Mouse (Mus musculus) kidney, embryonic 15.5 days (tissue): ENCODE data around the gene Lpar2. TPM values are rescaled to one million over a fixed set of nuclear protein-coding genes. Genes with fewer than 3 reads are reported as not detected.

ENCODE experiments used
- ATAC-seq: fragments of 200-750 bp; cut with Nextera tagmentation; replicated peaks from 2 replicates; pipeline ENCODE4 v1.8.0; 2017; ENCODE audit warnings: moderate TSS enrichment; ENCODE audit not compliant: low FRiP score
- H3K27ac ChIP-seq: fragments of 300-500 bp; sonication (generic); 2 replicates; pipeline ENCODE4 v1.5.1; 2015; ENCODE audit warnings: mild to moderate bottlenecking, inconsistent platforms
- H3K27me3 ChIP-seq: fragments of 300-500 bp; sonication (generic); 2 replicates; pipeline ENCODE4 v1.6.1; 2015; ENCODE audit warnings: inconsistent platforms
- H3K36me3 ChIP-seq: fragments of 300-500 bp; sonication (generic); 2 replicates; pipeline ENCODE4 v1.6.1; 2015; ENCODE audit warnings: inconsistent platforms
- H3K4me1 ChIP-seq: fragments of 300-500 bp; sonication (generic); 2 replicates; pipeline ENCODE4 v1.6.1; 2015; ENCODE audit warnings: inconsistent platforms
- H3K4me2 ChIP-seq: fragments of 300-500 bp; sonication (generic); 2 replicates; pipeline ENCODE4 v1.6.1; 2015; ENCODE audit warnings: moderate library complexity, mild to moderate bottlenecking, inconsistent platforms
- H3K4me3 ChIP-seq: fragments of 300-500 bp; sonication (generic); replicated peaks from 2 replicates; pipeline ENCODE4 v1.5.1; 2015; ENCODE audit warnings: mild to moderate bottlenecking, inconsistent platforms
- H3K9ac ChIP-seq: fragments of 300-500 bp; sonication (generic); 2 replicates; pipeline ENCODE4 v1.6.1; 2015; ENCODE audit warnings: mild to moderate bottlenecking, inconsistent platforms
- H3K9me3 ChIP-seq: fragments of 300-500 bp; sonication (generic); replicated peaks from 2 replicates; pipeline ENCODE4 v1.6.1; 2016; ENCODE audit warnings: inconsistent platforms
- WGBS: fragments of 180-500 bp; shearing (Covaris S2); methylation state at CpG from one replicate; pipeline ENCODE4 v1.1.7; 2015; ENCODE audit warnings: mixed read lengths; 5-methylcytosine and 5-hydroxymethylcytosine counted together
- polyA plus RNA-seq: library from polyadenylated mRNA; unstranded; fragments of >200 nt; fragmentation: Nextera tagmentation; extraction: Ambion mirVana; gene quantifications from 2 replicates; pipeline ENCODE4 v1.2.1, GENCODE M21; 2015

The Lpar2 gene
- polyA plus RNA-seq, 1 experiment from 2014 or later, result 0.62 TPM

- 73% methylated on average over 7 of the region's 7 CpGs for WGBS
- no peaks in the 10 kb centered on the region for H3K36me3 ChIP-seq
- no peak for ATAC-seq
- H3K4me3 ChIP-seq, result no peak overlapping the region
- H3K4me2 ChIP-seq, result no peak overlapping the region
- H3K9me3 ChIP-seq, result no peaks in the 10 kb centered on the region
- H3K9ac ChIP-seq, result no peak overlapping the region
- no peaks in the 10 kb centered on the region for H3K4me1 ChIP-seq
- no peaks in the 10 kb centered on the region for H3K27me3 ChIP-seq
- H3K27ac ChIP-seq, result no peak overlapping the region
Measured at GRCm38 (mm10) chr8:69850926-69851506, 28.8 kb downstream of the Lpar2 start.

- no peak for ATAC-seq
- Histone ChIP-seq H3K9me3 (no peaks in the 10 kb centered on the region), H3K27ac (no peak overlapping the region), H3K36me3 (no peaks in the 10 kb centered on the region), H3K4me3 (no peak overlapping the region), H3K4me2 (no peak overlapping the region), H3K9ac (no peak overlapping the region), H3K4me1 (no peaks in the 10 kb centered on the region), H3K27me3 (no peaks in the 10 kb centered on the region)
- 91% methylated on average over 10 of the region's 10 CpGs for WGBS
Measured at GRCm38 (mm10) chr8:69853869-69854268, 31.6 kb downstream of the Lpar2 start.

- Histone ChIP-seq H3K9ac (no peak overlapping the region), H3K27me3 (no peaks in the 10 kb centered on the region), H3K9me3 (no peaks in the 10 kb centered on the region), H3K36me3 (no peaks in the 10 kb centered on the region), H3K27ac (no peak overlapping the region), H3K4me2 (no peak overlapping the region), H3K4me3 (no peak overlapping the region), H3K4me1 (no peaks in the 10 kb centered on the region)
- no peak for ATAC-seq
- 60% methylated on average over 4 of the region's 4 CpGs for WGBS
Measured at GRCm38 (mm10) chr8:69860807-69861206, 38.6 kb downstream of the Lpar2 start.

GRCm38 (mm10) chr8:69861251-69861650, 39.0 kb downstream of the Lpar2 start:
- Histone ChIP-seq H3K27ac (no peak overlapping the region), H3K36me3 (no peaks in the 10 kb centered on the region), H3K4me2 (no peak overlapping the region), H3K9ac (no peak overlapping the region), H3K4me3 (no peak overlapping the region), H3K9me3 (no peaks in the 10 kb centered on the region), H3K27me3 (no peaks in the 10 kb centered on the region), H3K4me1 (no peaks in the 10 kb centered on the region)
- ATAC-seq, result no peak
- WGBS, result 71% methylated on average over 2 of the region's 2 CpGs

GRCm38 (mm10) chr8:69863387-69864020, 41.3 kb downstream of the Lpar2 start:
- Histone ChIP-seq H3K4me3 (no peak overlapping the region), H3K36me3 (no peaks in the 10 kb centered on the region), H3K27ac (no peak overlapping the region), H3K27me3 (no peaks in the 10 kb centered on the region), H3K9ac (no peak overlapping the region), H3K9me3 (no peaks in the 10 kb centered on the region), H3K4me1 (no peaks in the 10 kb centered on the region), H3K4me2 (no peak overlapping the region)
- no peak for ATAC-seq
- WGBS, result 85% methylated on average over 5 of the region's 5 CpGs

- Histone ChIP-seq H3K4me2 (no peak overlapping the region), H3K4me1 (no peaks in the 10 kb centered on the region), H3K9me3 (no peaks in the 10 kb centered on the region), H3K4me3 (no peak overlapping the region), H3K27me3 (no peaks in the 10 kb centered on the region), H3K27ac (no peak overlapping the region), H3K9ac (no peak overlapping the region), H3K36me3 (no peaks in the 10 kb centered on the region)
- WGBS, result 52% methylated on average over 5 of the region's 5 CpGs
- ATAC-seq, result no peak
Measured at GRCm38 (mm10) chr8:69864180-69864579, 42.0 kb downstream of the Lpar2 start.

- H3K4me2 ChIP-seq, result no peak overlapping the region
- no peak overlapping the region for H3K27ac ChIP-seq
- WGBS, result 68% methylated on average over 5 of the region's 5 CpGs
- ATAC-seq, result no peak
- no peaks in the 10 kb centered on the region for H3K27me3 ChIP-seq
- H3K36me3 ChIP-seq, result no peaks in the 10 kb centered on the region
- H3K9ac ChIP-seq, result no peak overlapping the region
- H3K9me3 ChIP-seq, result no peaks in the 10 kb centered on the region
- no peak overlapping the region for H3K4me3 ChIP-seq
- no peaks in the 10 kb centered on the region for H3K4me1 ChIP-seq
Measured at GRCm38 (mm10) chr8:69867696-69868326, 45.6 kb downstream of the Lpar2 start.

- H3K27me3 ChIP-seq, result peaks cover 4% of the 10 kb centered on the region; the same call in 1 of the 2 replicates
- H3K4me3 ChIP-seq, result no peak overlapping the region
- no peaks in the 10 kb centered on the region for H3K36me3 ChIP-seq
- no peak for ATAC-seq
- H3K9ac ChIP-seq, result no peak overlapping the region
- H3K27ac ChIP-seq, result no peak overlapping the region
- H3K9me3 ChIP-seq, result no peaks in the 10 kb centered on the region
- no peak overlapping the region for H3K4me2 ChIP-seq
- H3K4me1 ChIP-seq, result 0 out of 2 replicates have a peak, but pooled peaks cover 5% of the 10 kb centered on the region
- 82% methylated on average over 11 of the region's 11 CpGs for WGBS
Measured at GRCm38 (mm10) chr8:69870003-69870765, 48.0 kb downstream of the Lpar2 start.

- Histone ChIP-seq H3K4me2 (no peak overlapping the region), H3K27ac (no peak overlapping the region), H3K4me3 (no peak overlapping the region), H3K9ac (no peak overlapping the region), H3K4me1 (0 out of 2 replicates have a peak, but pooled peaks cover 5% of the 10 kb centered on the region), H3K27me3 (peaks cover 4% of the 10 kb centered on the region; the same call in 1 of the 2 replicates), H3K9me3 (no peaks in the 10 kb centered on the region), H3K36me3 (no peaks in the 10 kb centered on the region)
- ATAC-seq, result no peak
- WGBS, result 83% methylated on average over 6 of the region's 6 CpGs
Measured at GRCm38 (mm10) chr8:69870907-69871306, 48.7 kb downstream of the Lpar2 start.

- WGBS, result 13% methylated on average over 9 of the region's 9 CpGs
- Histone ChIP-seq H3K4me3 (no peak overlapping the region), H3K9me3 (no peaks in the 10 kb centered on the region), H3K9ac (no peak overlapping the region), H3K27ac (no peak overlapping the region), H3K4me1 (0 out of 2 replicates have a peak, but pooled peaks cover 5% of the 10 kb centered on the region), H3K4me2 (no peak overlapping the region), H3K27me3 (peaks cover 27% of the 10 kb centered on the region), H3K36me3 (no peaks in the 10 kb centered on the region)
- ATAC-seq, result no peak
Measured at GRCm38 (mm10) chr8:69874155-69874554, 51.9 kb downstream of the Lpar2 start.

GRCm38 (mm10) chr8:69874654-69875053, 52.4 kb downstream of the Lpar2 start:
- Histone ChIP-seq H3K9me3 (no peaks in the 10 kb centered on the region), H3K27me3 (peaks cover 32% of the 10 kb centered on the region), H3K4me1 (0 out of 2 replicates have a peak, but pooled peaks cover 5% of the 10 kb centered on the region), H3K36me3 (no peaks in the 10 kb centered on the region), H3K4me2 (no peak overlapping the region), H3K27ac (no peak overlapping the region), H3K9ac (0 out of 2 replicates have a peak overlapping the region, but pooled peaks have one; percentile 3), H3K4me3 (no peak overlapping the region)
- 0 out of 2 replicates have a peak, but pooled peaks have one; percentile 15 for ATAC-seq
- WGBS, result 67% methylated on average over 13 of the region's 13 CpGs

GRCm38 (mm10) chr8:69876097-69876496, 53.9 kb downstream of the Lpar2 start:
- peaks cover 47% of the 10 kb centered on the region for H3K27me3 ChIP-seq
- H3K4me2 ChIP-seq, result no peak overlapping the region
- peaks cover 8% of the 10 kb centered on the region for H3K4me1 ChIP-seq
- ATAC-seq, result no peak
- H3K4me3 ChIP-seq, result no peak overlapping the region
- no peaks in the 10 kb centered on the region for H3K36me3 ChIP-seq
- H3K9me3 ChIP-seq, result no peaks in the 10 kb centered on the region
- H3K9ac ChIP-seq, result no peak overlapping the region
- no peak overlapping the region for H3K27ac ChIP-seq
- WGBS, result 46% methylated on average over 10 of the region's 10 CpGs
